Mouse (Mus musculus) liver, embryonic 12.5 days (tissue): ENCODE measurements around the gene Dstyk. TPM values are rescaled to one million over a fixed set of nuclear protein-coding genes. Genes with fewer than 3 reads are reported as not detected.

Experiments
- ATAC-seq: fragments of 200-750 bp; cut with Nextera tagmentation; 2 replicates; pipeline ENCODE4 v1.8.0; 2017; ENCODE audit warnings: moderate number of reproducible peaks, mild to moderate bottlenecking, moderate library complexity
- H3K27ac ChIP-seq: fragments of 300-500 bp; sonication (generic); 2 replicates; pipeline ENCODE4 v1.5.1; 2016; ENCODE audit warnings: mild to moderate bottlenecking
- H3K27me3 ChIP-seq: fragments of 300-500 bp; sonication (generic); replicated peaks from 2 replicates; pipeline ENCODE4 v1.6.1; 2016; ENCODE audit warnings: mild to moderate bottlenecking, moderate library complexity
- H3K36me3 ChIP-seq: fragments of 300-500 bp; sonication (generic); 2 replicates; pipeline ENCODE4 v1.6.1; 2016; ENCODE audit warnings: mild to moderate bottlenecking, moderate library complexity
- H3K4me1 ChIP-seq: fragments of 300-500 bp; sonication (generic); 2 replicates; pipeline ENCODE4 v1.6.1; 2016
- H3K4me2 ChIP-seq: fragments of 300-500 bp; sonication (generic); 2 replicates; pipeline ENCODE4 v1.6.1; 2016; ENCODE audit warnings: mild to moderate bottlenecking, moderate library complexity
- H3K4me3 ChIP-seq: fragments of 300-500 bp; sonication (generic); 2 replicates; pipeline ENCODE4 v1.5.1; 2016; ENCODE audit warnings: mild to moderate bottlenecking, moderate library complexity
- H3K9ac ChIP-seq: fragments of 300-500 bp; sonication (generic); 2 replicates; pipeline ENCODE4 v1.6.1; 2016; ENCODE audit warnings: mild to moderate bottlenecking, moderate library complexity
- H3K9me3 ChIP-seq: fragments of 300-500 bp; sonication (generic); replicated peaks from 2 replicates; pipeline ENCODE4 v1.6.1; 2016; ENCODE audit warnings: mild to moderate bottlenecking, moderate library complexity
- WGBS: fragments of 180-500 bp; shearing (Covaris S2); methylation state at CpG from one replicate; pipeline ENCODE4 v1.1.7; 2016; ENCODE audit not compliant: insufficient replicate concordance; 5-methylcytosine and 5-hydroxymethylcytosine counted together
- polyA plus RNA-seq: library from polyadenylated mRNA; unstranded; fragments of >200 nt; fragmentation: Nextera tagmentation; extraction: Ambion mirVana; gene quantifications from 2 replicates; pipeline ENCODE4 v1.2.1, GENCODE M21; 2016

Dstyk gene
- polyA plus RNA-seq, 1 experiment from 2014 or later, result 5.8 TPM

DNA sequence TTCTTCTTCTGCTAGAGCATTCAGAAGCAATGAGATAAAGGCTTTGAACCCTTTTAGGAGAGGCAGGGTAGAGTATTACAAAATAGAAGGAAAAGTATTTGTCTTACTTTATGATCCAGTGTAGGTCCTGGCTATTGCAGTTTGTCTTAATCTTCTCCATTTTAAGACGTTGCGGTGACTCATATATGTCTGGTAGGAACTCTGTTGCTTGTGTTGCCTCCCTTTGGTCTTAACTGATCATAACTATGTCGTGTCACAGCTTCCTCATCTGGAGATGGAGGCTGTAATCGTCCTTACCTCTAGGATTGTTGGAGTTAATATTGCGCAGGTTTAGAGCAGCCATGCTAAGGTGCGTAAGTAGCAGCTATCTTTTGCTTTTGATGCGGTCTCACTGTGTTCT lies 3.3 kb downstream of the Dstyk start:
- Histone ChIP-seq H3K4me3 (no peak overlapping the region), H3K36me3 (peaks cover 5% of the 10 kb centered on the region), H3K4me2 (no peak overlapping the region), H3K4me1 (peaks cover 39% of the 10 kb centered on the region), H3K9me3 (no peaks in the 10 kb centered on the region), H3K9ac (no peak overlapping the region), H3K27ac (no peak overlapping the region), H3K27me3 (no peaks in the 10 kb centered on the region)
- ATAC-seq, result no peak
- 69% methylated on average over 7 of the region's 7 CpGs for WGBS

GRCm38 (mm10) chr1:132422912-132423696 lies 5.7 kb downstream of the Dstyk start:
- H3K27ac ChIP-seq, result no peak overlapping the region
- H3K36me3 ChIP-seq, result peaks cover 5% of the 10 kb centered on the region
- peaks cover 27% of the 10 kb centered on the region for H3K4me1 ChIP-seq
- no peak overlapping the region for H3K4me3 ChIP-seq
- H3K4me2 ChIP-seq, result no peak overlapping the region
- H3K9ac ChIP-seq, result no peak overlapping the region
- no peaks in the 10 kb centered on the region for H3K27me3 ChIP-seq
- WGBS, result 82% methylated on average over 5 of the region's 5 CpGs
- no peak for ATAC-seq
- H3K9me3 ChIP-seq, result no peaks in the 10 kb centered on the region

DNA sequence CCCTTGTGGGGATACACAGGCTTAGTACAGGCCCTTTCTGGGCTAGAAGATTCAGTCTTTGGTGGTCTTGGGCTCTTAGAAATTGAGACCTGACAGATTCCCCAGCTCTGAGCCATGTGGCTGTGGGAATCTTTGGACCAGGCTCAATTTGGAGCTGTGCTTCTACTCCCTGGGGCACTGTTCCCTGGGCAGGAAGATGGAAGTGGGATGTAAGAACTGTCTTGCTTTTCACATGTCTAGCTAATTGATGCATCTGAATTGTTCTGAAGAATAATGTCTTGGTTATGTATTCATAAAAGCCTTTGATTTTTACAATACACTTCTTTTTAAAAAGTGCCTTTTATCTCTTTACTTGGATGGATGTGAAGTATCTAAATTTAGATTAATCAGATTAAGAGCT lies 8.2 kb downstream of the Dstyk start:
- Histone ChIP-seq H3K4me3 (no peak overlapping the region), H3K27ac (no peak overlapping the region), H3K36me3 (peaks cover 5% of the 10 kb centered on the region), H3K4me1 (peaks cover 5% of the 10 kb centered on the region), H3K9me3 (no peaks in the 10 kb centered on the region), H3K9ac (no peak overlapping the region), H3K4me2 (no peak overlapping the region), H3K27me3 (no peaks in the 10 kb centered on the region)
- ATAC-seq, result no peak

GRCm38 (mm10) chr1:132430818-132431217 lies 13.5 kb downstream of the Dstyk start:
- 77% methylated on average over 3 of the region's 3 CpGs for WGBS

GRCm38 (mm10) chr1:132431716-132432115 lies 14.4 kb downstream of the Dstyk start:
- H3K9ac ChIP-seq, result no peak overlapping the region
- 75% methylated on average over 9 of the region's 9 CpGs for WGBS
- no peak overlapping the region for H3K4me3 ChIP-seq
- no peak for ATAC-seq
- no peaks in the 10 kb centered on the region for H3K9me3 ChIP-seq
- H3K27ac ChIP-seq, result no peak overlapping the region
- H3K36me3 ChIP-seq, result peaks cover 16% of the 10 kb centered on the region
- no peaks in the 10 kb centered on the region for H3K4me1 ChIP-seq
- H3K27me3 ChIP-seq, result no peaks in the 10 kb centered on the region
- H3K4me2 ChIP-seq, result no peak overlapping the region

More at GRCm38 (mm10) chr1:132430818-132431217, 13.5 kb downstream of the Dstyk start:
- Histone ChIP-seq H3K36me3 (peaks cover 13% of the 10 kb centered on the region), H3K9me3 (no peaks in the 10 kb centered on the region), H3K9ac (no peak overlapping the region), H3K4me2 (no peak overlapping the region), H3K4me3 (no peak overlapping the region), H3K4me1 (no peaks in the 10 kb centered on the region; the same call in 1 of the 2 replicates), H3K27me3 (no peaks in the 10 kb centered on the region), H3K27ac (no peak overlapping the region)
- ATAC-seq, result no peak

- no peak overlapping the region for H3K4me3 ChIP-seq
- no peaks in the 10 kb centered on the region for H3K4me1 ChIP-seq
- 79% methylated on average over 5 of the region's 5 CpGs for WGBS
- ATAC-seq, result no peak
- no peak overlapping the region for H3K27ac ChIP-seq
- no peaks in the 10 kb centered on the region for H3K27me3 ChIP-seq
- H3K36me3 ChIP-seq, result peaks cover 21% of the 10 kb centered on the region
- no peak overlapping the region for H3K9ac ChIP-seq
- no peaks in the 10 kb centered on the region for H3K9me3 ChIP-seq
- H3K4me2 ChIP-seq, result no peak overlapping the region
Observed at GRCm38 (mm10) chr1:132433349-132433748, 16.0 kb downstream of the Dstyk start.

DNA sequence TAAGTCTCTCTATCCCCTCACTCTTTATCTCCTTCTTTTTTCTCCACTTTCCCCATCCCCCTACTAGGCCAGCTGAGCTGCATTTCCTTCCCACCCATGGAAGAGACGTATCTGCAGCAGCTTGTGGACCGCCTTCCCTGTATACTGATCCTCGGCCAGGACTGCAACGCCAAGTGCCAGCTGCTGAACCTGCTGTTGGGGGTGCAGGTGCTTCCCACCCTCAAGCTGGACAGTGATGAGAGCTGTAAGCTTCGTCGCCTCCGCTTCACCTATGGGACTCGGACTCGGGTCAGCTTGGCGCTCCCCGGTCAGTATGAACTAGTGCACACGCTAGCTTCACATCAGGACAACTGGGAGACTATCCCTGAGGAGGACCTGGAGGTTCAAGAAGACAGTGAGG lies 16.7 kb downstream of the Dstyk start:
- Histone ChIP-seq H3K4me3 (no peak overlapping the region), H3K36me3 (peaks cover 21% of the 10 kb centered on the region), H3K27ac (no peak overlapping the region), H3K9me3 (no peaks in the 10 kb centered on the region), H3K27me3 (no peaks in the 10 kb centered on the region), H3K4me1 (no peaks in the 10 kb centered on the region), H3K9ac (no peak overlapping the region), H3K4me2 (no peak overlapping the region)
- 83% methylated on average over 12 of the region's 12 CpGs for WGBS
- ATAC-seq, result no peak

DNA sequence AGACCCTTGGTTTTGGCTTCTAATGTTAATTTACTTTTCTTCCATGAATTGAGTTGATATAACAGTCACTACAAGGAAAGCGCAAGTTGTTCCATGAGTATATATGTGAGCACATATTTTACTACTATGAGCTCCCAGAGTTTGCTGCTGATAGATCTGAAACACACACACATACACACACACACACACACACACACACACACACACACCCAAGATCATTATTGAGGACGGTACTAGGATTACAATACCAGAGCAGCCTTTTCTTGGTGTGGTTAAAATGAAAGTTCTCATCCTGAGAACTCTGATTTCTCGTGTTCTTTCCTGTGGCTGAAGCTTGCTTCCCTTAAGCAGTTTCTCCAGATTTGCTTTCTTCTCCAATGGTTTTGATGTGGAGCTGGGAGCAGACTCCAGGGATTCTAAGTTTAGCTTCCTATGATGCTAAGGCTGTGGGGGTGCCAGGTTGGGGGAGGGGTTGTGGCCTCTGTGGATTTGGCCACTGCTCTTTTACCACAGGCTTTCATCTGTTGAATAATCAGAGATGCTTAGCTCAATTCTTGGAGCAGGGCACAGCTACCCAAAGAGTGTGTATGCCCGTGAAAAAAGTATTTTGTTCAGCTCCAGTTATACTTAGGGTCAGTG lies 19.1 kb downstream of the Dstyk start:
- 72% methylated on average over 4 of the region's 4 CpGs for WGBS
- Histone ChIP-seq H3K4me1 (no peaks in the 10 kb centered on the region), H3K9ac (no peak overlapping the region)

GRCm38 (mm10) chr1:132436960-132437359 lies 19.6 kb downstream of the Dstyk start:
- Histone ChIP-seq H3K9me3 (no peaks in the 10 kb centered on the region), H3K27ac (no peak overlapping the region), H3K4me3 (no peak overlapping the region), H3K4me1 (no peaks in the 10 kb centered on the region), H3K27me3 (no peaks in the 10 kb centered on the region), H3K36me3 (peaks cover 38% of the 10 kb centered on the region), H3K9ac (no peak overlapping the region), H3K4me2 (no peak overlapping the region)
- no peak for ATAC-seq
- WGBS, result 88% methylated on average over 1 of the region's 1 CpGs

More for the DNA sequence above, 19.1 kb downstream of the Dstyk start:
- H3K4me2 ChIP-seq, result no peak overlapping the region
- no peak overlapping the region for H3K27ac ChIP-seq
- H3K4me3 ChIP-seq, result no peak overlapping the region
- no peaks in the 10 kb centered on the region for H3K27me3 ChIP-seq
- H3K36me3 ChIP-seq, result peaks cover 34% of the 10 kb centered on the region
- no peaks in the 10 kb centered on the region for H3K9me3 ChIP-seq
- no peak for ATAC-seq

DNA sequence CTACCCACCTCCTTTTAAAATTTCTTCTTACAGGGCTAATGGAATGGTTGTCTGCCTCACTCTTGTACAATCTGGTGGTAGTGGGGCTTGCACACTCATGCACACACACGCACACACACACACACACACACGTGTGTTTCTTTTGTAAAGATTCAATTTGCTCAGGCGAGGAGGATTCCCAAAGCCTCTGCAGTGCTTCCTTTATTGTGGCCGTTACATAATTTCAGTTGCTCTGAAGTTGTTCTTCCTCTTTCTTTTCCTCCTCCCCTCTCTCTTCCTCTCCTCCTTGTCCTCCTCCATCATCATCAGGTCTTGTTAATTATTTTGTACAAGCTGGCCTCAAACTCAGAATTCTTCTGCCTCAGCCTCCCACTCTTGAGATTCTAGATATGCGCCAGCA lies 20.0 kb downstream of the Dstyk start:
- Histone ChIP-seq H3K4me2 (no peak overlapping the region), H3K36me3 (peaks cover 43% of the 10 kb centered on the region), H3K4me1 (no peaks in the 10 kb centered on the region), H3K27ac (no peak overlapping the region), H3K9me3 (no peaks in the 10 kb centered on the region), H3K4me3 (no peak overlapping the region), H3K9ac (no peak overlapping the region), H3K27me3 (no peaks in the 10 kb centered on the region)
- no peak for ATAC-seq
- 59% methylated on average over 5 of the region's 5 CpGs for WGBS

GRCm38 (mm10) chr1:132440896-132441435 lies 23.6 kb downstream of the Dstyk start:
- 0 out of 2 replicates have a peak, but pooled peaks cover 5% of the 10 kb centered on the region for H3K4me1 ChIP-seq
- H3K27me3 ChIP-seq, result no peaks in the 10 kb centered on the region
- H3K4me3 ChIP-seq, result no peak overlapping the region
- no peak for ATAC-seq
- no peaks in the 10 kb centered on the region for H3K9me3 ChIP-seq
- no peak overlapping the region for H3K4me2 ChIP-seq
- peaks cover 38% of the 10 kb centered on the region for H3K36me3 ChIP-seq
- no peak overlapping the region for H3K27ac ChIP-seq
- WGBS, result 56% methylated on average over 1 of the region's 1 CpGs
- no peak overlapping the region for H3K9ac ChIP-seq

GRCm38 (mm10) chr1:132449742-132450141 lies 32.4 kb downstream of the Dstyk start:
- WGBS, result 81% methylated on average over 7 of the region's 7 CpGs
- Histone ChIP-seq H3K4me1 (0 out of 2 replicates have a peak, but pooled peaks cover 5% of the 10 kb centered on the region), H3K27me3 (no peaks in the 10 kb centered on the region), H3K4me3 (no peak overlapping the region), H3K27ac (no peak overlapping the region), H3K4me2 (no peak overlapping the region), H3K9me3 (no peaks in the 10 kb centered on the region), H3K36me3 (peaks cover 45% of the 10 kb centered on the region), H3K9ac (no peak overlapping the region)
- no peak for ATAC-seq
